Mouse (Mus musculus) forebrain, embryonic 15.5 days (tissue): Measurements from ENCODE around the gene Clstn2. TPM values are rescaled to one million over a fixed set of nuclear protein-coding genes. Genes with fewer than 3 reads are reported as not detected.

Experiments used
- ATAC-seq: fragments of 200-750 bp; cut with Nextera tagmentation; replicated peaks from 2 replicates; pipeline ENCODE4 v1.8.0; 2017; ENCODE audit warnings: mild to moderate bottlenecking, moderate TSS enrichment, moderate library complexity
- H3K27ac ChIP-seq: fragments of 300-500 bp; sonication (generic); replicated peaks from 2 replicates; pipeline ENCODE4 v1.5.1; 2015; ENCODE audit warnings: mild to moderate bottlenecking, inconsistent platforms
- H3K27me3 ChIP-seq: fragments of 300-500 bp; sonication (generic); 2 replicates; pipeline ENCODE4 v1.6.1; 2015; ENCODE audit warnings: inconsistent platforms
- H3K36me3 ChIP-seq: fragments of 300-500 bp; sonication (generic); 2 replicates; pipeline ENCODE4 v1.6.1; 2015; ENCODE audit warnings: mild to moderate bottlenecking, inconsistent platforms
- H3K4me1 ChIP-seq: fragments of 300-500 bp; sonication (generic); 2 replicates; pipeline ENCODE4 v1.6.1; 2015; ENCODE audit warnings: inconsistent platforms
- H3K4me2 ChIP-seq: fragments of 300-500 bp; sonication (generic); replicated peaks from 2 replicates; pipeline ENCODE4 v1.6.1; 2015; ENCODE audit warnings: mild to moderate bottlenecking, inconsistent platforms
- H3K4me3 ChIP-seq: fragments of 300-500 bp; sonication (generic); 2 replicates; pipeline ENCODE4 v1.5.1; 2015; ENCODE audit warnings: mild to moderate bottlenecking, inconsistent platforms
- H3K9ac ChIP-seq: fragments of 300-500 bp; sonication (generic); replicated peaks from 2 replicates; pipeline ENCODE4 v1.6.1; 2015; ENCODE audit warnings: mild to moderate bottlenecking, inconsistent platforms
- H3K9me3 ChIP-seq: fragments of 300-500 bp; sonication (generic); 2 replicates; pipeline ENCODE4 v1.6.1; 2016; ENCODE audit warnings: inconsistent platforms
- WGBS: fragments of 180-500 bp; shearing (Covaris S2); methylation state at CpG from one replicate; pipeline ENCODE4 v1.1.7; 2015; ENCODE audit warnings: mixed read lengths; 5-methylcytosine and 5-hydroxymethylcytosine counted together
- polyA plus RNA-seq: library from polyadenylated mRNA; unstranded; fragments of >200 nt; fragmentation: Nextera tagmentation; extraction: Ambion mirVana; gene quantifications from 2 replicates; pipeline ENCODE4 v1.2.1, GENCODE M21; 2015

The Clstn2 gene
- polyA plus RNA-seq, 1 experiment from 2014 or later: 19.1 TPM

DNA sequence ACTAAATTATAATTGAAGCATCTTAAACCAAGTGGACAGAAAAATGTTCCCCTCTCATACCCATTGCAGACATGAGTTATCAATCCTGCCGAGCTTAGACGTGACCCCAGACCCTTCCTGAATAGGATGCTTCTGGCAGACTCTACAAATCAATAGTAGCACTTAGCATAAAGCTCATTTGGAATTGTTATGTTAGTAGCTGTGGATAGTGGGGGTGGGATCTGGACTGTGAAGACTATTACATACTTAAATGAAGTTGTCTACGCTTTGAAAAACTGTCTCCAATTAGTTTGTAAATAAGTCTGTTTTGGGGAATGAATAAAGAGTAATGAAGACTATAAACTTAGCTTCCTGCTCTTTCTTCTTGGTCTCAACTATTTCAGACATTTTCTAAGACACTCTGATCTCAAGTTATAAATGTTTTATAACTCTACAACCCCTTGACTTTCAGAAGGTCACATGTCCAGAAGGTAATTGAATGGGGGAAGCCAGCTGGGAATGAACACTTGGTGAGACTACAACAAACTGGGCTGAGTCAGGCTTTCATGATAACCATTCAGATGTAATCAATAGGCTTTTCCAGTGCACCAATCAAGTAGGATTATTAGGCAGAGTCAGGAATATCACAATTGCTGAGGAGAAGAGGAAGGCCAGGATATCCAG, 216.7 kb downstream of the Clstn2 start:
- ATAC-seq: no peak
- Histone ChIP-seq H3K4me3 (no peak overlapping the region), H3K9ac (no peak overlapping the region), H3K4me1 (no peaks in the 10 kb centered on the region), H3K36me3 (no peaks in the 10 kb centered on the region), H3K27me3 (no peaks in the 10 kb centered on the region), H3K27ac (no peak overlapping the region), H3K4me2 (no peak overlapping the region), H3K9me3 (no peaks in the 10 kb centered on the region)
- WGBS: 77% methylated on average over 3 of the region's 3 CpGs

DNA sequence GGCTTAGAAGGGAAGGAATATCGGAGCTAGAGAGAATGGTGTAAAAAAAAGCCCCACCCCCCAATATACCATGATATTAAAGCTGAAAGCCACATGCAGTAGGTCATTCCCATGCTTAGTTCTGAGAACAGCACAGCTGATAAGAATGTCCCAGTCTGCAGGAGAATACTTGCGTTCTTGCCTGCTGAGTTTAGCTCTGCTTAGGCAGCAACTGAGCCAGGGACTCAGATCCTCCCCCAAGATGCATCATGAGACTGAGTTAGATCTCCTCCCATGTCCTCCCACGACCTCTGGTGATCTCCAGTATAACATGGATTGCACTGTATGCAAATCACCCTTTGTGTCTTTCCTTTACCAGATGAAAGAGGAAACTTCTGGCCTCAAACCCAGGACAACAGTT, 219.8 kb downstream of the Clstn2 start:
- Histone ChIP-seq H3K4me2 (no peak overlapping the region), H3K9me3 (no peaks in the 10 kb centered on the region), H3K4me3 (no peak overlapping the region), H3K9ac (no peak overlapping the region), H3K27me3 (no peaks in the 10 kb centered on the region), H3K27ac (no peak overlapping the region), H3K4me1 (no peaks in the 10 kb centered on the region), H3K36me3 (no peaks in the 10 kb centered on the region)
- ATAC-seq: no peak
- WGBS: 60% methylated on average over 3 of the region's 3 CpGs

DNA sequence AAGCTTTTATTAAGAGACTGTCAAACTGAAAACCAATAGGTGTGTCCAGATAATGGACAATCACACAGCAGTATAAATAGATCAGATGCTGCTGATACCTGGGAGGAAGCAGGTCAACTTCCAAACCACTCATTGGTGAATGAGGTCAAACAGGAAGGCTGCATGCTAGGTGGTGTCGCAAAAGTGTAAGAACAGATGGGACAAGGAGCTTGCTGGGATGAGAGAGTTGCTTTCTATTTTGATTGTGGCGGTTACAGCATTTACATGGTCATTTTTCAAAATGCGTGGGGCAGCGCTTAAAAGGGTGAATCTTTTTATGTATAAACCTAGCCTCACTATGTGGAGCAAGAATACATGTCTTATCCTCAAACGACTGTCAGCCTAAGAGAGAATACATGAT, 225.9 kb downstream of the Clstn2 start:
- no peak overlapping the region for H3K4me3 ChIP-seq
- 89% methylated on average over 5 of the region's 5 CpGs for WGBS
- H3K27ac ChIP-seq: no peak overlapping the region
- no peak for ATAC-seq
- H3K27me3 ChIP-seq: no peaks in the 10 kb centered on the region
- no peaks in the 10 kb centered on the region for H3K9me3 ChIP-seq
- no peak overlapping the region for H3K4me2 ChIP-seq
- no peaks in the 10 kb centered on the region for H3K4me1 ChIP-seq
- H3K36me3 ChIP-seq: no peaks in the 10 kb centered on the region
- no peak overlapping the region for H3K9ac ChIP-seq

DNA sequence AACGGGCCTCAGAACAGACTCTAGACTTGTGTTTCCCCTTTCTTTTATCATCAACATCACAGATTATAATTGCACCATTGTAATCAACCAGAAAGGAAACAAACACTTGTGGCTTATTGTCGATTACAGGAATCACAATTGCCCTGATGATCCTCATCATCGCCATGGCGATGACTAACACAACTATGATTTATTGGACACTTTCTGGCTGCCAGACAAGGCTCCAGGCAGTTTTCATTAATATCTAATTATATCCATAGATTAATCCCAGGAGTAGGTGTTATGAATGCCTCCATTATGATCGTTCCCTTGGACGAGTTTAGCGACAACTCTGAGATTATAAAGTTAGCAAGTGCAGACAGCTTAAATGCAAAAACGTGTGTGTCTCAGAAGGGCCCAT, 239.3 kb downstream of the Clstn2 start:
- Histone ChIP-seq H3K27me3 (no peaks in the 10 kb centered on the region), H3K4me1 (no peaks in the 10 kb centered on the region), H3K4me2 (no peak overlapping the region), H3K36me3 (no peaks in the 10 kb centered on the region), H3K4me3 (no peak overlapping the region), H3K9ac (no peak overlapping the region), H3K9me3 (no peaks in the 10 kb centered on the region), H3K27ac (no peak overlapping the region)
- WGBS: 46% methylated on average over 8 of the region's 8 CpGs
- no peak for ATAC-seq

DNA sequence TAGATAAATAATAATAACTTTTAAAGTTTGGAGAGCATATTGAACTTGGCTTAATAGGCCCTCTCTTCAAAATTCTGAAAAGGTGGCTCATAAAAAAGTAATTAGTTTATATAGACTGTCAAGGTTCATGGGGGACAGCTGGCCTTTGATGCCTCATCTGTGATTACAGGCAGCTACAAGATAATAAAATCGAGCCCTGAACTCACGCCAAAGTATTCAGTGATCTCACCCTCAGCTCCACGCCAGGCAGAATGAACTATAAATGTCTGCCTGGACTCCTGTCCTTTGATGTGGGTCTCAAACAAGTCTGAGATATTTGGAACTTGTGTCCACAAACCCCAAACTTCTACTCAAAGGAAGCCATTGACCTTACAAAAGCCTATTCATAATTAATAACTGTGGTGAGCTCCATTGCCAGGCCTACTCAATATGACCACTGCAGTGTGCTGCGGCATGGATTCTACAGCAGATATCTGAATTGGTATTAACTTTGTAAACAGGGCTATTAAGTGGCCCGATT, 244.8 kb downstream of the Clstn2 start:
- Histone ChIP-seq H3K9me3 (no peaks in the 10 kb centered on the region), H3K4me2 (no peak overlapping the region), H3K9ac (no peak overlapping the region), H3K36me3 (no peaks in the 10 kb centered on the region), H3K27me3 (no peaks in the 10 kb centered on the region), H3K4me3 (no peak overlapping the region), H3K27ac (no peak overlapping the region), H3K4me1 (no peaks in the 10 kb centered on the region)
- WGBS: 77% methylated on average over 5 of the region's 5 CpGs
- no peak for ATAC-seq

DNA sequence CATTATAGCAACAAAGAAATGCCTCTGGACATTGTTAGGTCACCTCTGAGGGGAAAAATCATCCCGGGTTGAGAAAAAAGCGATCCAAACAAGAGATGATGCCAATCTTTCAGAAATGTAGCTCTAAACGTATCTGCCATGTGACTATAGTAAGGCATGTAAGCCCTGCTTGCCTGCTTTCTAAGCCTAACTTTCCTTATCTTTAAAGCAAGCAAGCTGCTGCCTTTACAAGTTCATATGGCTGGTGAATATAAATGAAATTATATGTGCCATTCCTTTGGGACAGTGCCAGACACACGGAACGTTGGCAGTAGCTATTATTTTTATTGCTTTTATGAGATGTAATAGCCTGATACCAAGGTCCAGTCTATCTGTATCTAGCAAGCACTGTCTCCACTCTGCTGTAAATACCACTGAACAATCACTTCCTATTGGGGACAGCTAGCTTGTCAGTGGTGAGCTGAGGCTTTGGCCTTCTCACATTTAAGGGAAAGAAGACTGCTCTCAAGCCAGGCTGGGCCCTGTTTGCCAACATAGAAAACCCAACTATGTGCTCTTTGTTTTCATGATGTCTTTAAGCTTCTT, 252.9 kb downstream of the Clstn2 start:
- H3K4me1 ChIP-seq: no peaks in the 10 kb centered on the region
- no peak overlapping the region for H3K27ac ChIP-seq
- no peak overlapping the region for H3K4me3 ChIP-seq
- H3K9me3 ChIP-seq: no peaks in the 10 kb centered on the region
- no peak overlapping the region for H3K4me2 ChIP-seq
- no peak for ATAC-seq
- H3K9ac ChIP-seq: no peak overlapping the region
- H3K36me3 ChIP-seq: no peaks in the 10 kb centered on the region
- WGBS: 72% methylated on average over 5 of the region's 5 CpGs
- no peaks in the 10 kb centered on the region for H3K27me3 ChIP-seq

DNA sequence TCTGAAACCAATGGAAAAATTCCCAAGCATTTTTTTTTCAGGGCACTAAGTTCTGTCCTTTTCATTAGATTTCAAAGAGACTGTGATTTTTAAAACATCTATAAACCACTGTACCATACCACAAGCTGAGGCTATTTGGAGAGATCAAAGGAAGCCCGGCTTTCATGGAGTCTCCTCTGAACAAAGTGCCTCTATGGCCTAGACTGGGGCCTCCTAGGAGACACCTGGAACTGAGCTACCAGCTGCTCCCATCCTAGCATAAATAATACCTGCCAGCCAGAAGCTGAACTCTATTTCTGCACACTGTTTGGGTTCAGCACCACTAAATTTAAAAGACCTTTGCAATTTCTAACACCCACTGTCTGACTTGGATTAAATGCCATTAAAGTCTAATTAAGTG, 257.2 kb downstream of the Clstn2 start:
- Histone ChIP-seq H3K4me3 (no peak overlapping the region), H3K9me3 (no peaks in the 10 kb centered on the region), H3K9ac (no peak overlapping the region), H3K27ac (no peak overlapping the region), H3K4me1 (peaks cover 4% of the 10 kb centered on the region; the same call in 1 of the 2 replicates), H3K36me3 (no peaks in the 10 kb centered on the region), H3K27me3 (no peaks in the 10 kb centered on the region), H3K4me2 (no peak overlapping the region)
- ATAC-seq: no peak
- WGBS: 75% methylated on average over 1 of the region's 1 CpGs

DNA sequence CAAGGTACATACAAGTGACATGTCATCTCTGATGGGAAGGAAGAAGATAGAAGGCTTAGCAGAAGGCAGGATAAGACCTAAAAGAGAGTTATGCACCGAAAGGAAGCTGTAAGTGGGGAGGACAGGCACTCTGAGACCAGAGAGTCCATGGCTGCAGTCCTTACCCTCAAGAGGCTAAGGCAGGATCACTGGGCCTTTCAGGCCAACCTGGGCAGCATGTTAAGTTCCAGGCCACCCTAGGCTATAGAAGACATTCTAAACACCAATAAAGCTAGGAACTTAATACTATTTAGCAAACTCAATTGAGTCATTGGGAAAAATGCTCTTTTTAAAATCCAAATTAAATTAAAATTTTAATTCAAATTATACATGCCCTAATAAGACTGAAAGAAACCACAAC, 258.0 kb downstream of the Clstn2 start:
- Histone ChIP-seq H3K9ac (no peak overlapping the region), H3K9me3 (no peaks in the 10 kb centered on the region), H3K4me2 (no peak overlapping the region), H3K36me3 (no peaks in the 10 kb centered on the region), H3K4me1 (peaks cover 4% of the 10 kb centered on the region; the same call in 1 of the 2 replicates), H3K27me3 (no peaks in the 10 kb centered on the region), H3K27ac (no peak overlapping the region), H3K4me3 (no peak overlapping the region)
- no peak for ATAC-seq
- WGBS: 68% methylated on average over 1 of the region's 1 CpGs

DNA sequence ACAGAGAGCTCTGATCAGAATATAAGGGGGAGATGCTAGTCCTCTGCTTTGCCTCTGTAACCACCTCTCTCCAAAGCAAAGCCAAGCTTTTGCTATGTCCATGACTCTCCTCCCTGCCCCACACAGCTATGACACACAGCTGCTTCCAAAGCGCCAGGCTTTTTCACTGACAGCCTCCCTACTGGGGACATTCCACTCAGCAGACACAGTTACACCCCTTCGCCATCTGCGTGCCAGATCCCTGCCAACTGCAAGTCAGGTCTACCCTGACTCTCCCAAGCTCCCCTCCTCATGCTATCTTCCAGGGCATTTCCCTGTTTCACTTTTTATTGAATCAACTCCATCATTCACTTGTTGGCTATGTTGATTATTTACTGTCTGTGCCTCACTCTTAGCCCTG, 259.1 kb downstream of the Clstn2 start:
- H3K27me3 ChIP-seq: no peaks in the 10 kb centered on the region
- H3K9ac ChIP-seq: no peak overlapping the region
- no peak for ATAC-seq
- H3K4me1 ChIP-seq: peaks cover 4% of the 10 kb centered on the region; the same call in 1 of the 2 replicates
- 71% methylated on average over 3 of the region's 3 CpGs for WGBS
- H3K36me3 ChIP-seq: no peaks in the 10 kb centered on the region
- H3K9me3 ChIP-seq: no peaks in the 10 kb centered on the region
- H3K4me3 ChIP-seq: no peak overlapping the region
- H3K27ac ChIP-seq: no peak overlapping the region
- no peak overlapping the region for H3K4me2 ChIP-seq

DNA sequence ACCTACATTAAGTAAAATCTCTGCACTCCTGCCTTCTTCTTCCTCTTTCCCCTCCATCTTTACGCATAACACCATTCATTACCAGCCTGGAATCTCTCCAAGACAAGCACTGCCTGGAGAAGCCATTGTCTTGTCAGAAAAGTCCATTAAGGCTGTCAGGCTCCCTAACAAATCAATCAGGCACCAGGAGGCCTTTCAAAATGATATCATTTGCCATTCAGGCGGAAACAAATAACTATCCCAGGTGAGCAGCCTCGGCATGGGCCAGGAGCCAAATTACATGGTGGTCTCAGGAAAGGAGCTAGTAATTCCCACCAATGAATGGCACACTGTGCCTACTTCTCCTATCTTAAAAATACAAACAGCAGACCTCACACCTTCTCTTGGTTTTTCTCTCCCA, 260.6 kb downstream of the Clstn2 start:
- no peak overlapping the region for H3K27ac ChIP-seq
- H3K4me3 ChIP-seq: no peak overlapping the region
- H3K4me1 ChIP-seq: peaks cover 4% of the 10 kb centered on the region; the same call in 1 of the 2 replicates
- H3K27me3 ChIP-seq: no peaks in the 10 kb centered on the region
- ATAC-seq: no peak
- no peak overlapping the region for H3K9ac ChIP-seq
- no peaks in the 10 kb centered on the region for H3K36me3 ChIP-seq
- no peaks in the 10 kb centered on the region for H3K9me3 ChIP-seq
- no peak overlapping the region for H3K4me2 ChIP-seq
- WGBS: 26% methylated on average over 3 of the region's 3 CpGs

DNA sequence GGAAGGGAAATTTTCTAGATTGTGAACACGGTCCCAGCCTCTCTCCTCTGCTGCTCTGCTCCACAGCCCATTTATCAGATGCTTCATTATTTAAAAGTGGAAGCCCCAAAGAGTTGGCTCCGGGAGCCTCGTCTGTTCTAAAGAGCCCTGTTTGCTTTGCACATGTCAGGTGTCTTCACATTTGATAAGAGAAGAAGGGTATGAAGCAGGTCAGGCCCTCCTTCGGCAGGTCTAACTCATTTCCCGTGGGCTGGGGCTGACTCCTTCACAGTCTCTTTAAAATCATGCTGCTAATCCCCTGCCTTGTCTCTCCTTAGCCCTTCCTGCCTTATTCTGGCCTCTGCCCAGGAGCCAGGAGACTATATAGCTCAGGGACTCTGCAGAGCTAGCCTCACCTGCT, 263.6 kb downstream of the Clstn2 start:
- no peak overlapping the region for H3K4me2 ChIP-seq
- no peak overlapping the region for H3K4me3 ChIP-seq
- no peak for ATAC-seq
- no peaks in the 10 kb centered on the region for H3K27me3 ChIP-seq
- H3K27ac ChIP-seq: no peak overlapping the region
- peaks cover 7% of the 10 kb centered on the region for H3K4me1 ChIP-seq
- H3K36me3 ChIP-seq: no peaks in the 10 kb centered on the region
- H3K9me3 ChIP-seq: no peaks in the 10 kb centered on the region
- WGBS: 64% methylated on average over 5 of the region's 5 CpGs
- H3K9ac ChIP-seq: no peak overlapping the region

DNA sequence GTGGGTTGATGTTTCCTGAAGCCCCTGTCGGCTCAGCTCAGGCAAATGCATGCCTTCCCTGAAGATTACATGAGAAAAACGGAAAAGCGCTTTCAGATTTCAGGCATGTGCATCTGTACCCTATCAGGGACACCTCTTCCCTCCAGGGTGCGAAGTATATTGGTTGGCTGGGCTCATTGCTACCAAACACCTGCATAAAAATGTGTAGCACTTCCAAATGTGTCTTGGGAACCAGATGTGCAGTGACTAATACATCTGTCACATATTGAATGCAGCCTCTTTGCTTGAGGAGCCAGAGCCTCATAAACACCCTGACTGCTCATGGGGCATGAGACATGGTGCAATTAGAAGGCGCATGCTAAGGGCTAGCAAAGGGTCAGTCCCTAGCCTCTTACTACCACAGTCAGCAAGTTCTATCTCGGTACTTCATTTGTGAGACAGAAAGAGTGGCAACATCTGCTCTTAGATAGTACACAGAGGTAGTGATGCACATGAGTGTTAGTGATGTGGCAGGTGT, 267.7 kb downstream of the Clstn2 start:
- Histone ChIP-seq H3K4me1 (peaks cover 4% of the 10 kb centered on the region), H3K9me3 (no peaks in the 10 kb centered on the region), H3K27me3 (no peaks in the 10 kb centered on the region), H3K9ac (no peak overlapping the region), H3K27ac (no peak overlapping the region), H3K4me3 (no peak overlapping the region), H3K4me2 (no peak overlapping the region), H3K36me3 (no peaks in the 10 kb centered on the region)
- WGBS: 89% methylated on average over 6 of the region's 6 CpGs
- ATAC-seq: no peak
